Mouse (Mus musculus): Measurements from ENCODE around the gene 2010111I01Rik.
"Not testable (repeated sequence)": the region's sequence is repeated elsewhere in the genome, so short reads cannot be mapped to it uniquely, and the experiment has no call there.

2010111I01Rik gene

DNA sequence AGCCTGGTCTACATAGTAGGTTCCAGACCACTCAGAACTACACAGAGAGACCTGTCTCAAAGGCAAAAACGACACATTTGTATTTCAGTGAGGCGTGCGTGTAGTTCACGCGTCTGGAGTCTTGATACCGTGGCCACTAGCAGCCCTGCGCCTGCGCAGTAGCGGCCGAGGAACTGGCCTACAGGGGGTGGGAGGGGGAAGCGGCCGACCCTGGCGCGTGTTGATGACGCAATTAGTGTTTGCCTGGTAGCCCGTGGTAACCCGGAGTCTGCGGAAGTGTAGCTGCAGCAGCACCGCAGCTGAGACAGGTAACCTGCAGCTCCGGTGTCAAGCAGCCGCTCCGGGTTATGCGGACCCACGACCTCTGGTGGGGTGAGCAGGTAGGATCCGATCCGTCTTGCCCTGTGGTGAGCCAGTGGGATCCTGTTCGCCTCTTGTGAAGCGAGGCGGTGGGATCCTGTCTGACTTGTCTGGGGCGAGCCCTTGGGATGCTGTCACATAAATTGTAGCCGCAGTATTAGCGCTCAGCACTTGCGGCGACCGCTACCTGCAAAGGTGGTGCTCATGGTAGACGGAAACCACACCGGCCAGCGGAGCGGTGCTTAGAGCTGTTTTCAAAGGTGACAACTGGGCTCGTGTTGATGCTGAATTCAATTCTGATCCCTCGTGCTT, at the start of gene 2010111I01Rik:
2010111I01Rik (plus strand) TSS at position 254 of the 672 bp plus-strand sequence.
- DNase-seq (ENCODE audit: low read depth, low spot score) = peak; percentile 98

GRCm38 (mm10) chr13:62916675-62917074, 48.0 kb upstream of the 2010111I01Rik start:
- DNase-seq (ENCODE audit: low read depth, low spot score) = no peak

GRCm38 (mm10) chr13:62917416-62918110, 47.1 kb upstream of the 2010111I01Rik start:
- no peak for DNase-seq (ENCODE audit: low read depth, low spot score)

DNA sequence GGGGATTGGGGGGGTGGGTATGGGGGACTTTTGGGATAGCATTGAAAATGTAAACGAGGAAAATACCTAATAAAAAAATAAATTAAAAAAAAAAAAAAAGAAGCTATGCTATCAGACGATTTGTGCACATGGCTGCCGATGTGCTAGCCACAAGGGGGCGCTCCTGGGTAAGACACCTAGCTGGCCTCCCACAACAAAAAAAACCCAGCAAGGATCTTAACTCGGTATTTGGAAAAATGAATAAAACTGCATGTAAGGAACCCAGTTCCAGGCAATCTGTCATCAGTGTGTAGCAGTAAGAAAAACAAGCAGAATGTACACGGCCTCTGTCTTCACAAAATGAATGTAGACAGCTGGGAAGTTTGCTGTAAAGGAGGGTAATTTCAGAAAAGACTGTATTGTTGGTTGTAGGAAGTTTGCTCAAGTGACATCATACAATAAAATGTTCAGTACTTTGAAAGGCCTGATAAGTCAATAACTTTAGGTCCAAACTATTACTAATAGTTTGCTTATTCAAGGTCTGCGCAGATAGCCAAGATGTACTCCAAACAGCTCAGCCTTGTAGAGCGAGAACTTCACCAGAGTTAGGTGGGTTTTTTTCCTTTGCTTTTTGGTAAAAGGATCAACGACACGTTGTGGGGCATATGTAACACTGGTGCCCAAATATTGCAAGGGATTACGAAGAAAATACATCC, 44.9 kb upstream of the 2010111I01Rik start:
- peak; percentile 88 for DNase-seq (ENCODE audit: low read depth, low spot score)

DNA sequence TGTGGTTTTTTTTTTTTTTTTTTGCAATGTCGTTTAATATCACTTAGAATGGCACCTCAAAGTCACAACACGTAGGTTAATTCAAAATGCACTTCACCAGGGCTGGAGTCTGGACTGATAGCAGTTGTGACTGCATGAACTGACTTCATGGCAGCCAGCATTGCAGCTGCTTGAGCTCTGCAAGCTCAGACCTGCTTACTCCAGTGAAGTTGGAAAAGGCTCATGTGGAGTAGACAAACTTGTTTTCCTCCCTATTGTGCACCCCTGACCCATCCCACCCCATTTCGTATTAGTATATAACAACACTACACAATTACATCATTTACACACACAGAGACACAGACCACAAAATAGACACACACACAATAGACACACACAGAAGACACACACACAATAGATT, 42.0 kb upstream of the 2010111I01Rik start:
- DNase-seq (ENCODE audit: low read depth, low spot score) = no peak

DNA sequence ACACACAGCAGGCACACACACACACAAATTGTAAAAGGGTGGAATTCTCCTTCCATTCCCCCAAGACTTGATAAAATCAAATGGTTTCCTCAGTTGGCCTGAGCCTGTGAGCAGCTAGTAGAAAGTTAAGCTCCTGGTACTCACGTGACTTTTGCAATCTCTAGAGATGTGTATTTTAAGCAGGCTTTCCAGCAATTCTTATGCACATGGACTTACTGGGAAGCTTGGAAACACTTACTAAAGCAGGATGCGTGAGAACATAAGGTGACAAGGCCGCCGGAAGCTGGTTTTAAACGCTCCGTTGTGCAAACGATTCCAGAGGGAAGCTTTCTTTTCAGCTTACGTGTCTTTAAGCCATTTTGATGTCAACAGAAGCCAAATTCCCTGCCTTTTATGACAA, 41.5 kb upstream of the 2010111I01Rik start:
- DNase-seq (ENCODE audit: low read depth, low spot score) = no peak

DNA sequence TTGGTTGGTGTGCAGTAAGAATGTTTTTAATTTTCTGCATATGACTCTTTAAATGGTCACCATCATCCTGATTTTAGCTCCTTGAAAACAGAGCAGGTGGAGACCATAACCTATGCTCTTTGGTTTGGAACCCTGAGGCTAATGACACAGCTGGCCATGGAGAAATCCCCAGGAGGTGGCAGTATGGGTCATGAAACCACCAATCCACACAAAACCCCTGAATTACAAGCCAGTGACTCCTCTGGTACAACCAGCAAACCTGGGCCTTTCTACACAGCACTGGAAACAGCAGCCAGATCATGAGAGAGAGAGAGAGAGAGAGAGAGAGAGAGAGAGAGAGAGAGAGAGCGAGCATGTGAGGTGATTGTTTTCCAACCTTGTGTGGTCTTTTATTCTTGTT, 38.2 kb upstream of the 2010111I01Rik start:
- DNase-seq (ENCODE audit: low read depth, low spot score) = peak; percentile 74

DNA sequence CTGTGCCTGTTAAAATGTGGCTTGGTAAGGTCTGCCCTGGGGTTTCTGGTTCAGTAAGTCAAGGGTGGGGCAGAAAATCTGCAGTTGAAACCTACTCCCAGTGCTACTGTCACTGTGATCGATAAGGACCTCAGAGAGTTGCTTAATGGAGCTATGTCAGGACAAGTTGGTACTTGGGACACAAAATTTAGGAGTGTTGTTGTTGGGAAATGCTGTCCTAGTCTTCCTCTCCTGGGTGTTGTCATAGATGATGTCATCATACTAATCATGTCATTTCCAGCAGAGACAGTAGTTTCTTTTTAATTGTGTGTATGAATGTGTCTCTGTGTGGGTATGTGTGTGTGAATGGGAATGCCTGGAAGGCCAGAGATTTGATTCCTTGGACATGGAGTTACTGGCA, 37.2 kb upstream of the 2010111I01Rik start:
- no peak for DNase-seq (ENCODE audit: low read depth, low spot score)

DNA sequence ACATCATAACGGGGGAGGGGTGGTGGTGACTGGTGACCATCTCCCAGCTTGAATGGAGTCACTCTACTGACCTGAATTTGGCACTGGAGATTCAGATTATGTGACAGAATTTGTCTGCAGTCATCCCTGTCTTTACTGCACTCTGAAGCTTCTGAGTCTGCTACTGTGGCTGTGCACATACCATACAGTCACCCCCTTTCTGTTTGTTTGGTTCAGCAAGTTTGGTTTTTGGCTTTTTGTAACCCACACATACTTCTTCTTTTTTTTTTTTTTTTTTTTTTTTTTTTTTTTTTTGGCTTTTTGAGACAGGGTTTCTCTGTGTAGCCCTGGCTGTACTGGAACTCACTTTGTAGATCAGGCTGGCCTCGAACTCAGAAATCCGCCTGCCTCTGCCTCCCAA, 35.5 kb upstream of the 2010111I01Rik start:
- not testable (repeated sequence) for DNase-seq (ENCODE audit: low read depth, low spot score)

DNA sequence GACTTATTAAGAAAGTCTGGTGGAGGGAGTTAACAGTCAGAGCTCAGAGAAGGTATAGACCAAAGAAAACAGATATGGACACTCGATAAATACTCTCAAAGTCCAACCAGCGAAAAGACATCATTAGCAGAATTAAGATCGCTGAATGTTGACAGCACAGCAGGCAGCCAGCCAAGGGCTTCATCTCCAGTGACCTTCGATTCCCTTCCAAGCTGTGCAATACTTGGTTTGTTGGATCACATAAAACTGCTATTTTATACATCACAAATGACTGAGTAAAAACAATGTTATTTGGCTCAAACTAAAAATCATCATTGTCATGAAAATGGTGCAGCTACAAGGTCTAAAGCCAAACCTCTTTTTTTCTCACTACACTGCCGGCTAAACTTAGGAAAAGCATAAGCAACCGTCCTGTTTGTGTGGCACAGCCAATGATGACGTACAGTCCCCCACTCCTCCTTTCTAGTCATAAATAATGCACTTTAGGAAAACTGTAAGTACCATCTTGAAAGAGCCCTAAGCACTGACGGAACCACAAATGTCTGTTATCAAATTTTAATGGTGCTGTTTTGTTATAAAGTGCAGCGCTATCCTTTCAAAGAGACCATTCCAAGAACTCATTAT, 34.8 kb upstream of the 2010111I01Rik start:
- DNase-seq (ENCODE audit: low read depth, low spot score) = no peak

GRCm38 (mm10) chr13:62932452-62932851, 32.2 kb upstream of the 2010111I01Rik start:
- no peak for DNase-seq (ENCODE audit: low read depth, low spot score)

- DNase-seq (ENCODE audit: low read depth, low spot score) = no peak
These were observed 25.3 kb upstream of the 2010111I01Rik start for GRCm38 (mm10) chr13:62939371-62939770.

DNA sequence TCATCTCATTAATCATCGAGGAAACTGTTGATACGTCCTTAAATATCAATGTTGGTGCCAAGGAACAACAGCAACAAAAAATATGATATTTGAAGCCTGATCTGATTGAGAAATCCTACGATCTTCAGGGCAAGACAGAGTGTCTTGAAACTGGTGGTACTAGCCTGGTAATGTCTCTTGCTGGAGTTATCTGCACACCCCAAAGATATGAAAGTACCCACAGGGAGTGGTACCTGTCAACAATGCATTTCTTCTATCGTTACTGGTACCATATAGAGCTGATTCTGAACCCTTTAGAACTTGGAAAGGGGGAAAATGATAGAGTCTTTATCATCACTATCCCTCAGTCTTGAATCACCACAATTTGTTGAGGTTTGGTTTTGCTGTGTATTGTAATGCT, 24.9 kb upstream of the 2010111I01Rik start:
- DNase-seq (ENCODE audit: low read depth, low spot score) = no peak

- DNase-seq (ENCODE audit: low read depth, low spot score) = peak; percentile 89
These were observed 24.0 kb upstream of the 2010111I01Rik start for GRCm38 (mm10) chr13:62940721-62941120.

DNA sequence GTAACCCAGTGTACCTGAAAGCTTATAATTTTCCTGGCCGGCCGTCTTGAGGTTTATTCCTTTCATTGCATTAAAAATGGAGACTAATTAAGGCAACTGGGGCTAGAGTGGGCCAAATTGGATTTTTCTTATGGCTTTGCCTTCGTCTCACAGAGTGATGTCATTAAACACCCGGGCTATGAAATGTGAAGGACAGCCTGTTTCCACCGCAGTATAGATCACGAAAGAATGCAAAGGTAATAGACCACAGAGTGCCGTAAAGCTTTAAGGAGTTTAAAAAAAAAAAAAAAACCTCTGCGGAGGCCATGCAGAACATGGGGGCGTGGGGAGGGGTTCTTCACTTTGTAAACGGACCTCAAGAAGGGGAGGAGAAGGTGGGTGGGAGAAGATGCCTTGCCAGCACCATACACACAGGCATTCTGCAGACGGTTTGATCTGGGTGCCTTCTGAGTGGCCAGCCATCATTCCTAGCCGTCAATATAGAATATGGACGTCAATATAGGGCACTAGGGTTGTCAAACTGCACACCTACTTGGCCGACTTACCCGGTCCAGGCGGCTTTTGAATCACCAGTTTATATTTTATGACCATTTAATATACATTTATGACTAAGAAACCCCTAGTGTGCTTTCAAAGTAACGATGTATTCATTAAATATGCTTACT, 23.2 kb upstream of the 2010111I01Rik start:
- DNase-seq (ENCODE audit: low read depth, low spot score) = peak; percentile 19

DNA sequence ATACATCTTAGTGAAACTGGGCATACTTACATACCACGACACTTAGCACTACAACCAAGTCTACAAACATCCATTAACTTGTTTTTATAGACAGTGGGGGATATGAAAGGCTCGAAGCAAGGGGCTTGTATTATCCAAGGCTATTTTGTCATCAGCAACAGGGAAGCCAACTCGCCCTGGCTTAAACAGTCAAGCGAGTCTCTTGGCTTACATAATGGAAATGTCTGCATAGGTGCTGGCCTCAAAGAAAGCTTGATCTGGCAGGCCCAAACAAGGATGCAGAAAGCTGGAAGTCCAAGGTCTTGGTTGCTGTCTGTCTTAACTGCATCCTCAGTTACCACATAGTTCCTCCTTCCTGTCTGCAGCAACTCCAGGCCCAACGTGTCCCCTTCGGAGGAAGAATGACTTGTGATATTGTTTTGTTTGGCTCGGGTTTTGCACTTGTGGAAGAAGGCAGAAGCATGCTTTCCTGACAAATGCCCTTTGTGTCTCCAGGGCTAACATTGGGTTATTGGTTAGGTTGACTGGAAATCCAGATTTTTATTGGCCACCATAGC, 21.3 kb upstream of the 2010111I01Rik start:
- DNase-seq (ENCODE audit: low read depth, low spot score) = no peak

DNA sequence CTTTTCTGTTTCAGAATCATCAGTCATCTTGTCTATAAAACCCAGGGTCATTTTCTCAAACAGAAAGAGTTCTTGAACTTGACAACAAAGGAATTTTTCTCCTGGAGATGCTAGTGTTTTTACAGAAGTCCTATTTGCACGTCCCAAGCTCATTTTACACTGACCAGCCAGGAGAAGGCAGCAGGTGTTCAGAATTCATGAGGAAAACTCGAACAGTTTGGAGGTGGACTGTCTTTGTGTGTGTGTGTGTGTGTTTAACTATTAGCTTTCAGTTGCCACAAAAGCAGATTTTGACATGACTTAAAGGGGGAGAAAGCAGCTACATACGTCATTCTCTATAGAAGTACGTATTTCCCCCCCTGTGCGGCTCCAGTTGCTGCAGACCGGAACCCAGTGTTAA, 20.6 kb upstream of the 2010111I01Rik start:
- peak; percentile 18 for DNase-seq (ENCODE audit: low read depth, low spot score)

- DNase-seq (ENCODE audit: low read depth, low spot score) = peak; percentile 36
These were observed 15.0 kb upstream of the 2010111I01Rik start for GRCm38 (mm10) chr13:62949560-62950188.

DNA sequence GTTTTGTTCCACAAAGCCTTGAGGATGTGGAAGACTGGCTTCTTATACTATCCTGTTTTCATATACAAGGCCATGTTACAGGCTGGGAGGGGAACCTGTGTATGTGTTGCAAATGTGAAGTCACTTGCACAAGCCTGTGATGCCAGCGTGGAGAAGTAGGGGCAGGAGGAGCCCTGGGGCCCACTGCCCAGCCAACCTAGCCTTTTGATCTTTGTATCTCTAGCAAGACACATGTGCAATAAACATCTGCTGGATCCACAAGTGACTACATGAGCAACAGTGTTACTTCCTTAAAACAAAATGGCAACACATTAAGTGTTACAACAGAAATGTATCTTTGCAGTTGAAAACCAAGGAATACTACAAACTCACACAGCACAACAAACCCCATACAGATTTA, 13.1 kb upstream of the 2010111I01Rik start:
- DNase-seq (ENCODE audit: low read depth, low spot score) = no peak

DNA sequence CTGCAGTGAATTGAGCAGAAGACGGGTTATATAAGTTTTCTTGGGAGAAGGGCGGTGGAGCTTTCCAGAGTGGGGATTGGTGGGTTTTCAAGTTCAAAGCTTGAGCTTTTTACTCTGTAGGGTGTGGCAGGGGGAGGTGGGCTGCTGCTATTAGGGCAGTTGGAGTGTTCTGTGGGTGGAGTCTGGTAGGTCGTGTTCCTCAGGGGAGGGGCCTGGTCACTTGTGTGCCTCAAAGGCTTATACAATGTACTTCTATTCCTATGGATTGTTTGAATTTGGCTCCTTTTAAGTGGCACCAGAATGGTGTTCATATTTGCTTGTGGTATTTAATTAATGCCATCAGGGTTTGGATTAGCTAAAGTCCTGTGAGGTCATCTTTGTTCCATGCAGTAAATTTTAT, 12.6 kb upstream of the 2010111I01Rik start:
- no peak for DNase-seq (ENCODE audit: low read depth, low spot score)

GRCm38 (mm10) chr13:62952624-62953023, 12.1 kb upstream of the 2010111I01Rik start:
- DNase-seq (ENCODE audit: low read depth, low spot score) = no peak

Data from brain, adult 2 months (tissue).